Mouse (Mus musculus) monocyte, adult 5-6 weeks (primary cell): ENCODE results near the gene Vps29. TPM values are rescaled to one million over a fixed set of nuclear protein-coding genes. Genes with fewer than 3 reads are reported as not detected.
"Not testable (repeated sequence)": the region's sequence is repeated elsewhere in the genome, so short reads cannot be mapped to it uniquely, and the experiment has no call there.

Experiments used
- ATAC-seq: fragments of 153-309, 156-312 bp; replicated peaks from 2 replicates; pipeline ENCODE4 v1.8.0; 2017; ENCODE audit warnings: mild to moderate bottlenecking; ENCODE audit not compliant: low TSS enrichment, insufficient number of reproducible peaks, severe bottlenecking, poor library complexity, low FRiP score
- total RNA-seq: library from RNA; stranded (forward); fragments of 200-1000, 200-491, 200-594 nt; gene quantifications from 3 replicates; pipeline ENCODE4 v1.2.3, GENCODE M21; 2017

Gene Vps29
- total RNA-seq: 63.4 to 67.5 TPM (median 67.5 TPM) in 3 replicates

GRCm38 (mm10) chr5:122353807-122354491, at the start of gene Vps29, which contains the start of gene Rad9b:
Vps29 (plus strand) TSS chr5:122354369.
Rad9b (minus strand) TSS chr5:122354233.
- peak; percentile 98 for ATAC-seq

GRCm38 (mm10) chr5:122304541-122304940, 49.6 kb upstream of the Vps29 start:
- ATAC-seq: no peak

GRCm38 (mm10) chr5:122305472-122305871, 48.7 kb upstream of the Vps29 start:
- ATAC-seq: no peak

GRCm38 (mm10) chr5:122306536-122306935, 47.6 kb upstream of the Vps29 start:
- no peak for ATAC-seq

GRCm38 (mm10) chr5:122310699-122311098, 43.5 kb upstream of the Vps29 start:
- no peak for ATAC-seq

GRCm38 (mm10) chr5:122311692-122312091, 42.5 kb upstream of the Vps29 start:
- no peak for ATAC-seq

- ATAC-seq: no peak
Measured at GRCm38 (mm10) chr5:122312346-122312745, 41.8 kb upstream of the Vps29 start.

- ATAC-seq: no peak
Measured at GRCm38 (mm10) chr5:122312942-122313684, 41.1 kb upstream of the Vps29 start.

- peak; percentile 38; the same call in 1 of the 2 replicates for ATAC-seq
Measured at GRCm38 (mm10) chr5:122314966-122315667, 39.1 kb upstream of the Vps29 start.

- ATAC-seq: no peak
Measured at GRCm38 (mm10) chr5:122317329-122318045, 36.7 kb upstream of the Vps29 start.

GRCm38 (mm10) chr5:122318100-122318499, 36.1 kb upstream of the Vps29 start:
- ATAC-seq: peak; percentile 93

- not testable (repeated sequence) for ATAC-seq
Measured at GRCm38 (mm10) chr5:122318976-122319375, 35.2 kb upstream of the Vps29 start.

GRCm38 (mm10) chr5:122319474-122320204, 34.5 kb upstream of the Vps29 start:
- no peak for ATAC-seq

GRCm38 (mm10) chr5:122320205-122320781, 33.9 kb upstream of the Vps29 start:
- ATAC-seq: no peak

- no peak for ATAC-seq
Measured at GRCm38 (mm10) chr5:122323523-122323922, 30.6 kb upstream of the Vps29 start.

- ATAC-seq: no peak
Measured at GRCm38 (mm10) chr5:122324608-122325431, 29.3 kb upstream of the Vps29 start.

- no peak for ATAC-seq
Measured at GRCm38 (mm10) chr5:122325477-122325876, 28.7 kb upstream of the Vps29 start.
